Mouse (Mus musculus): ENCODE results near the gene Gpr176. TPM values are rescaled to one million over a fixed set of nuclear protein-coding genes. Genes with fewer than 3 reads are reported as not detected.
"Not testable (repeated sequence)": the region's sequence is repeated elsewhere in the genome, so short reads cannot be mapped to it uniquely, and the experiment has no call there.

Gpr176 gene
- polyA plus RNA-seq, 1 experiment from 2014 or later: 2.1 TPM

- WGBS: 50% methylated on average over 5 of the region's 5 CpGs
- no peaks in the 10 kb centered on the region for H3K9me3 ChIP-seq
- H3K27ac ChIP-seq: no peak overlapping the region
- H3K36me3 ChIP-seq: no peaks in the 10 kb centered on the region
- H3K4me2 ChIP-seq (replicated peaks): no peak overlapping the region
- peak; percentile 43; the same call in 1 of the 2 replicates for ATAC-seq
- no peak overlapping the region for H3K4me3 ChIP-seq (replicated peaks)
- no peaks in the 10 kb centered on the region for H3K27me3 ChIP-seq
- H3K4me1 ChIP-seq (replicated peaks): peaks cover 11% of the 10 kb centered on the region; the same call in 1 of the 2 replicates
- H3K9ac ChIP-seq (replicated peaks): no peak overlapping the region
Observed at GRCm38 (mm10) chr2:118293583-118293982, 79.6 kb downstream of the Gpr176 start.

- H3K27me3 ChIP-seq; H3K27ac ChIP-seq; H3K9ac ChIP-seq (replicated peaks); H3K9me3 ChIP-seq; H3K4me2 ChIP-seq (replicated peaks); H3K4me3 ChIP-seq (replicated peaks); ATAC-seq; H3K4me1 ChIP-seq (replicated peaks); H3K36me3 ChIP-seq: not testable (repeated sequence)
- 91% methylated on average over 7 of the region's 7 CpGs for WGBS
Observed at GRCm38 (mm10) chr2:118289066-118289460, 84.2 kb downstream of the Gpr176 start.

DNA sequence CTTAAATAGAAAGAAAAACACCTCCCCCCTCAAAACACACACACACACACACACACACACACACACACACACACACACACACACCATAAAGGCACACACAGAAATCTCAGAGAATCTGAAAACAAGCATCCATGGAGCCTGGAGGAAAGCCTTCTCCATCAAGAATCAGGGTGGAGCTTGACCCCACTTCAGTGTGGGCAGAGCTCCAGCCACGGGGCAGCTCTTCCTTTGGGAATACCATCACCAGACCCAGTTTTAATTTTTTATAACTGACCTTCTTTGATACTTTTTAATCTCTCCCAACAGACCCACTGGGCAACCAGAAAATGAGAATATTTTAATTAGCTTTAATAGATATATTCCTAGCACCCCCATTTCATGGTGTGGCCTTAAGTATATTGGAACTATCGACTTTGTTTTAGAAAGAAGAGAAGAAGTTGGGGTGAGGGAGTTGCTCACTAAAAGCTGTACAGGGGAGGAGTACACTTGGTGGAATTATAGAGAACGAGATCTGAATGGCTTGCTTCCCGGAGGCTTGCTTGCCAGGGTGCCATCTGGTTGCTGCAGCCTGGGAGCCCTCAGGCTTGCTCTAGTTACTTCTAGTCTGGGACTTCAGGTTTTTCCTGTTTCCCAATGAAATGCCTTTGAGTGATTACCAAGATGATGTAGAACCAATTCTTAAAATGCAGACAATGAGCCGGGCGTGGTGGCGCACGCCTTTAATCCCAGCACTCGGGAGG, 84.7 kb downstream of the Gpr176 start:
- Histone ChIP-seq H3K9ac (replicated peaks) (no peak overlapping the region), H3K4me3 (replicated peaks) (no peak overlapping the region)
- WGBS: 88% methylated on average over 9 of the region's 9 CpGs

GRCm38 (mm10) chr2:118287678-118288077, 85.5 kb downstream of the Gpr176 start:
- Histone ChIP-seq H3K4me2 (replicated peaks) (no peak overlapping the region), H3K27me3 (no peaks in the 10 kb centered on the region), H3K27ac (no peak overlapping the region), H3K4me1 (replicated peaks) (no peaks in the 10 kb centered on the region), H3K9me3 (no peaks in the 10 kb centered on the region), H3K9ac (replicated peaks) (no peak overlapping the region), H3K4me3 (replicated peaks) (no peak overlapping the region), H3K36me3 (no peaks in the 10 kb centered on the region)
- WGBS: 73% methylated on average over 4 of the region's 4 CpGs
- peak; percentile 27; the same call in 1 of the 2 replicates for ATAC-seq

More for the DNA sequence above, 84.7 kb downstream of the Gpr176 start:
- H3K27me3 ChIP-seq: no peaks in the 10 kb centered on the region
- H3K9me3 ChIP-seq: no peaks in the 10 kb centered on the region
- no peak for ATAC-seq
- peaks cover 2% of the 10 kb centered on the region; the same call in 1 of the 2 replicates for H3K4me1 ChIP-seq (replicated peaks)
- no peak overlapping the region for H3K27ac ChIP-seq
- no peaks in the 10 kb centered on the region for H3K36me3 ChIP-seq
- H3K4me2 ChIP-seq (replicated peaks): no peak overlapping the region

DNA sequence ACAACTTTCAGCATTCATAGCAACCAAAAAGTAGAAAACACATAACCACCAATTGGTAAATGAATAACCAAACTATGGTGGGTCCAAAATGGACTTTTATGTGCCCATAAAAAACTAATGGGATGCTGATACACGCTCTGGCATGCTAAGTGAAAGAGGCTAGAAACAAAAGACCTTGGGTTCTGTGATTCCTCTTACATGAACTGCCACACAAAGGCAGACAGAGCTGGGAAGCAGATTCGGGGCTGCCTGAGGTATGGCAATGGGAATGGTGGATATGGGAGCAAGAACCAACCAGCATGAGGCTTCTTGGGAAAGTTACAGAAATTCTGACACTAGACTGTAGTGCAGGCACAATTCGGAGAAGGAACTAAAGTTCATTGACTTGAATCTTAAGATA, 90.8 kb downstream of the Gpr176 start:
- Histone ChIP-seq H3K36me3 (no peaks in the 10 kb centered on the region), H3K4me3 (replicated peaks) (no peak overlapping the region), H3K9me3 (no peaks in the 10 kb centered on the region), H3K27me3 (no peaks in the 10 kb centered on the region), H3K4me1 (replicated peaks) (no peaks in the 10 kb centered on the region), H3K27ac (no peak overlapping the region), H3K4me2 (replicated peaks) (no peak overlapping the region), H3K9ac (replicated peaks) (no peak overlapping the region)
- WGBS: 77% methylated on average over 3 of the region's 3 CpGs
- ATAC-seq: no peak

DNA sequence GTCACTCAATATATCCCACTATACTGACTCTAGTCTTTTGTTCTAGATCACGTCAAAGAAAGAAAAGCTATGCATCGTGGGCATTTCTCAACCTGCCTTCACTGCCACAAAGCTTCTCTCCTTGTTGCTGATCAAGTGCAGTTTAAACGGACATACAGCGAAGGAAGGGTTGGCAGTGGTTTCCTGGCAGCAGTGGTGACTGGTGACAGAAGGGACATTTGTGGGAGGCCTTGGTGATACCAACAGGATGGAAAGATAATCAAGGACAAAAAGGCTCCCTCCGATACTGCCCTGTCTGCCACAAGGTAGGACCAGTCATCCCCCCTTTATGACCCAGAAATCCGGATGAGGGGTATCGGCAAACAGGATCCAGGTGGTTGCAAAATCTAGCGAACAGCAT, 95.0 kb downstream of the Gpr176 start:
- ATAC-seq: no peak
- WGBS: 94% methylated on average over 8 of the region's 8 CpGs

DNA sequence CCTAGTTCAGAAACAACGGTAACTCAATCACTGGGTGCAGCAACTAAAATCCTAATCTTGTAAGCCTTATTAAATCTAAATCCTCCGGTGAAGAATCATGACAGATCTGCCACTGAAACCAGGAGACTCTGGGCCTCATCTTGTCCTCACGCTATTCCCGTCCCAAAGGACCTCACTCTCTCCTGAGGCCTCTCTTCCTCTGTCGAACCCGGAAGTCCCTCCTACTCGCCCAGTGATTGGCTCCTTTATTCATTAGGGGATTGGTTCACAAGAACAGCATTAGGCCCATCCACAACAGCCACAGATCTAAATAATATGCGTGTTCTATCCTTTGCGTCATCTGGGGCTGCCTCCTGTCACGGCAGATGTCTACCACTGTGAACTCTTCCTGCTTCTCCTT, 101.6 kb downstream of the Gpr176 start:
- 88% methylated on average over 10 of the region's 10 CpGs for WGBS
- no peak overlapping the region for H3K27ac ChIP-seq
- no peaks in the 10 kb centered on the region for H3K9me3 ChIP-seq
- peaks cover 9% of the 10 kb centered on the region for H3K4me1 ChIP-seq (replicated peaks)
- H3K27me3 ChIP-seq: no peaks in the 10 kb centered on the region
- H3K9ac ChIP-seq (replicated peaks): no peak overlapping the region
- no peak for ATAC-seq
- no peaks in the 10 kb centered on the region for H3K36me3 ChIP-seq
- no peak overlapping the region for H3K4me3 ChIP-seq (replicated peaks)
- H3K4me2 ChIP-seq (replicated peaks): no peak overlapping the region

More for the DNA sequence above, 95.0 kb downstream of the Gpr176 start:
- H3K36me3 ChIP-seq: no peaks in the 10 kb centered on the region
- no peak overlapping the region for H3K4me2 ChIP-seq (replicated peaks)
- no peaks in the 10 kb centered on the region for H3K27me3 ChIP-seq
- peaks cover 9% of the 10 kb centered on the region for H3K4me1 ChIP-seq (replicated peaks)
- no peak overlapping the region for H3K27ac ChIP-seq
- H3K9ac ChIP-seq (replicated peaks): no peak overlapping the region
- H3K4me3 ChIP-seq (replicated peaks): no peak overlapping the region
- no peaks in the 10 kb centered on the region for H3K9me3 ChIP-seq

- Histone ChIP-seq H3K4me2 (replicated peaks) (no peak overlapping the region), H3K9ac (replicated peaks) (no peak overlapping the region), H3K27ac (no peak overlapping the region), H3K27me3 (no peaks in the 10 kb centered on the region), H3K36me3 (no peaks in the 10 kb centered on the region), H3K9me3 (no peaks in the 10 kb centered on the region), H3K4me1 (replicated peaks) (peaks cover 8% of the 10 kb centered on the region), H3K4me3 (replicated peaks) (no peak overlapping the region)
- WGBS: 81% methylated on average over 14 of the region's 14 CpGs
- ATAC-seq: no peak
Observed at GRCm38 (mm10) chr2:118270213-118270612, 103.0 kb downstream of the Gpr176 start.

DNA sequence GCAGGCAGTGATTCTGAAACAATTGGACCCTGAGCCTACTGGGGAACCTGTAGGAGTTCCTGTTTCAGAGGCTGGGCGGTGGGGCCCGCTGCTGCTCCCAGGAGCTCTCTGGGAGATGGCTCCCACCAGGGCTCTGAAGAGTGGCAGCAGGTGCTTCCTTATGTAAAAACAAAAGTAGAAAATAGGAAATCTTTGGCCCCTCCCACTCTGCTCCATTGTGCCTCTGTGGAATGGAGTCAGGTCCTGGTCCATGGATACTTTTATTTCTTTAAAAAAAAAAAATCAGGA, 109.4 kb downstream of the Gpr176 start:
- Histone ChIP-seq H3K9ac (replicated peaks) (no peak overlapping the region), H3K4me2 (replicated peaks) (no peak overlapping the region), H3K9me3 (no peaks in the 10 kb centered on the region), H3K4me3 (replicated peaks) (no peak overlapping the region), H3K27me3 (0 out of 2 replicates have a peak, but pooled peaks cover 7% of the 10 kb centered on the region), H3K4me1 (replicated peaks) (no peaks in the 10 kb centered on the region), H3K27ac (no peak overlapping the region), H3K36me3 (no peaks in the 10 kb centered on the region)
- WGBS: 58% methylated on average over 2 of the region's 2 CpGs
- ATAC-seq: 0 out of 2 replicates have a peak, but pooled peaks have one; percentile 24

GRCm38 (mm10) chr2:118263151-118263913, 109.9 kb downstream of the Gpr176 start:
- Histone ChIP-seq H3K4me1 (replicated peaks) (no peaks in the 10 kb centered on the region), H3K36me3 (no peaks in the 10 kb centered on the region), H3K9me3 (no peaks in the 10 kb centered on the region), H3K9ac (replicated peaks) (no peak overlapping the region), H3K4me3 (replicated peaks) (no peak overlapping the region), H3K27ac (no peak overlapping the region), H3K27me3 (0 out of 2 replicates have a peak, but pooled peaks cover 7% of the 10 kb centered on the region), H3K4me2 (replicated peaks) (no peak overlapping the region)
- WGBS: 21% methylated on average over 8 of the region's 8 CpGs
- peak; percentile 50; the same call in 1 of the 2 replicates for ATAC-seq

- Histone ChIP-seq H3K9ac (replicated peaks) (no peak overlapping the region), H3K4me3 (replicated peaks) (no peak overlapping the region), H3K4me1 (replicated peaks) (no peaks in the 10 kb centered on the region), H3K27me3 (0 out of 2 replicates have a peak, but pooled peaks cover 7% of the 10 kb centered on the region), H3K4me2 (replicated peaks) (no peak overlapping the region), H3K27ac (no peak overlapping the region), H3K36me3 (no peaks in the 10 kb centered on the region), H3K9me3 (no peaks in the 10 kb centered on the region)
- no peak for ATAC-seq
- WGBS: 67% methylated on average over 8 of the region's 8 CpGs
Observed at GRCm38 (mm10) chr2:118262673-118263072, 110.5 kb downstream of the Gpr176 start.

- Histone ChIP-seq H3K27ac (no peak overlapping the region), H3K4me1 (replicated peaks) (peaks cover 5% of the 10 kb centered on the region), H3K36me3 (no peaks in the 10 kb centered on the region), H3K4me3 (replicated peaks) (no peak overlapping the region), H3K4me2 (replicated peaks) (no peak overlapping the region), H3K9ac (replicated peaks) (no peak overlapping the region), H3K27me3 (0 out of 2 replicates have a peak, but pooled peaks cover 7% of the 10 kb centered on the region), H3K9me3 (no peaks in the 10 kb centered on the region)
- WGBS: 88% methylated on average over 5 of the region's 5 CpGs
- ATAC-seq: no peak
Observed at GRCm38 (mm10) chr2:118259746-118260145, 113.5 kb downstream of the Gpr176 start.

Data from midbrain, embryonic 13.5 days (tissue).